8 mouse cellular contexts compared by ENCODE assay signal in the genomic region with DNA sequence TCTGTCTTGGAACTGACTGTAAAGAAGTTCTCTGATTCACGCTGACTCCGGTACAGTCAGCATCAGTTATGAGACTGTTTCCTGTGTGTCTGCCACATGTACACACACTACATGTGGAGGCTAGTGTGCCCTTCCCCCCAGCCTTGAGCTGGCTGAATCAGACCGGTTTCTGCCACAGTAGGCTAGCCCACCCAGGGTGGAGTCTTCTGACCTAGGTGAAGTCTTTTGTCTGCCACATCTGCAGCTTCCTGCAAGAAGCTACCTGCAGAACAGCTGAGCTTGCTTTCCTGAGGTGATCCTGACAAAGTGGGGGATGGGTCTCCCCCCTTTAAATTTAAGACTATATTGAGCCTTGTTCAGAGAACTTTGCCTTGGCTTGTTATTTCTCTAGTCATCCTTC. TPM values are rescaled to one million over a fixed set of nuclear protein-coding genes. Genes with fewer than 3 reads are reported as not detected.
DNase-seq lines count a peak whose midpoint lies in the region; ATAC-seq and TF ChIP-seq lines count a peak whose summit lies in the region.

A gene (minus strand): TSS at position 146 of the 400 bp plus-strand sequence.

- TF ChIP-seq POLR2A in embryonic fibroblast, embryonic 13.5 days (IDR thresholded peaks at IDR 0.05; ENCODE audit: low read depth, low read length): no peak

- intact Hi-C loops in heart, postnatal 10 days (cut with DNase I): no loop called here

- H3K36me3 ChIP-seq in limb, embryonic 11.5 days (ENCODE audit: control insufficient read depth, insufficient read depth, low read length): peaks cover 3% of the 10 kb centered on the region; the same call in 1 of the 2 replicates

- DNase-seq in adrenal gland, adult 18-20 months (ENCODE audit: low spot score in 2 of 2): no peak
- no peak for DNase-seq in adrenal gland, adult (ENCODE audit: inconsistent age in 2 of 2, low spot score in 1 of 2)
- DNase-seq in heart, postnatal 10 days: no peak
- no peak for DNase-seq in limb, embryonic 11.5 days (ENCODE audit: low spot score)
- DNase-seq in urinary bladder, postnatal 25 days (ENCODE audit: low spot score): no peak

- H3K27me3 ChIP-seq in limb, embryonic 11.5 days (ENCODE audit: control insufficient read depth, insufficient read depth, low read length): no peaks in the 10 kb centered on the region

- H3K4me2 ChIP-seq in limb, embryonic 11.5 days (ENCODE audit: low read depth, severe bottlenecking): peak within 1 kb of the TSS; percentile 33

- no peaks in the 10 kb centered on the region; the same call in 1 of the 2 replicates for H3K4me1 ChIP-seq in embryonic fibroblast, embryonic 13.5 days (ENCODE audit: control insufficient read depth, insufficient read depth, low read length)
- 0 out of 2 replicates have a peak, but pooled peaks cover 4% of the 10 kb centered on the region for H3K4me1 ChIP-seq in limb, embryonic 11.5 days (ENCODE audit: control insufficient read depth, insufficient read depth, low read length)

- WGBS in limb, embryonic 11.5 days: 77% methylated on average over 3 of the region's 3 CpGs

- ATAC-seq in CD4-positive, CD25-positive, alpha-beta regulatory T cell, adult 4 months: no peak
- no peak for ATAC-seq in limb, embryonic 11.5 days (ENCODE audit: insufficient number of reproducible peaks, low FRiP score, low TSS enrichment, low read depth)
- ATAC-seq in neutrophil, adult 5-6 weeks (ENCODE audit: extremely low read depth, insufficient number of reproducible peaks, low FRiP score, poor library complexity, severe bottlenecking): no peak

- TF ChIP-seq CTCF in embryonic fibroblast, embryonic 13.5 days (IDR thresholded peaks at IDR 0.05; ENCODE audit: borderline replicate concordance, insufficient read depth, low read length): no peak

- H3K9ac ChIP-seq in limb, embryonic 11.5 days (ENCODE audit: low read length): peak within 1 kb of the TSS; percentile 81

- H3K4me3 ChIP-seq in embryonic fibroblast, embryonic 13.5 days (ENCODE audit: insufficient read depth, low read length): no peak within 1 kb of the TSS; the same call in 1 of the 2 replicates
- H3K4me3 ChIP-seq in limb, embryonic 11.5 days (ENCODE audit: low read depth, low read length): peak within 1 kb of the TSS; percentile 76

- no peak within 1 kb of the TSS for H3K27ac ChIP-seq in embryonic fibroblast, embryonic 13.5 days (ENCODE audit: insufficient read depth, low read length)
- H3K27ac ChIP-seq in limb, embryonic 11.5 days (replicated peaks; ENCODE audit: low read depth, low read length): peak within 1 kb of the TSS; percentile 84

- H3K9me3 ChIP-seq in limb, embryonic 11.5 days (ENCODE audit: control insufficient read depth, low read length): no peaks in the 10 kb centered on the region

RNA-seq across cellular contexts. Expression of the gene that starts here (rescaled TPM):
- total RNA-seq in adrenal gland, adult 18-20 months (2021): 10 to 100 TPM; 58.7 to 62.7 TPM
- 10 to 100 TPM; 79.0 to 92.8 TPM for polyA plus RNA-seq in CD4-positive, CD25-positive, alpha-beta regulatory T cell, adult 4 months (2017; shearing (Covaris generic))
- polyA plus RNA-seq in embryonic fibroblast, embryonic 13.5 days (2011; ENCODE audit: insufficient read length, low read depth, missing spikeins): 108 and 123 TPM in 2 replicates
- 10 to 100 TPM; 51.0 to 53.5 TPM for total RNA-seq in heart, postnatal 10 days (2021)
- polyA plus RNA-seq in limb, embryonic 11.5 days (2014; fragmentation: Nextera tagmentation; extraction: Ambion mirVana): 280 and 284 TPM in 2 replicates
- total RNA-seq in neutrophil, adult 5-6 weeks (2017): 98.2 and 102 TPM in 2 replicates
